Mouse (Mus musculus) kidney, postnatal 0 days (tissue): ENCODE measurements at regions not wholly inside any gene's neighbourhood (a gene's known extent, or its start where the extent isn't known, plus 50 kb on each side); places are given as distances from the start of the nearest gene placed in this dataset.

Source experiments
- ATAC-seq: fragments of 200-750 bp; cut with Nextera tagmentation; replicated peaks from 2 replicates; pipeline ENCODE4 v1.8.0; 2017; ENCODE audit warnings: low read depth, moderate number of reproducible peaks, moderate TSS enrichment, moderate library complexity; ENCODE audit not compliant: low FRiP score
- DNase-seq: peaks from one replicate; pipeline ENCODE4 v3.0.0-alpha.2; 2016; ENCODE audit warnings: low spot score
- H3K27ac ChIP-seq: fragments of 300-500 bp; sonication (generic); 2 replicates; pipeline ENCODE4 v1.5.1; 2014; ENCODE audit warnings: mild to moderate bottlenecking
- H3K27me3 ChIP-seq: fragments of 300-500 bp; sonication (generic); 2 replicates; pipeline ENCODE4 v1.6.1; 2014; ENCODE audit warnings: low read length, mixed read lengths; ENCODE audit not compliant: insufficient read depth
- H3K36me3 ChIP-seq: fragments of 300-500 bp; sonication (generic); 2 replicates; pipeline ENCODE4 v1.6.1; 2014; ENCODE audit warnings: low read length, mixed read lengths; ENCODE audit not compliant: insufficient read depth
- H3K4me1 ChIP-seq: fragments of 300-500 bp; sonication (generic); replicated peaks from 2 replicates; pipeline ENCODE4 v1.6.1; 2014; ENCODE audit warnings: antibody characterized with exemption, low read length, mixed read lengths; ENCODE audit not compliant: insufficient read depth
- H3K4me2 ChIP-seq: fragments of 300-500 bp; sonication (generic); 2 replicates; pipeline ENCODE4 v1.6.1; 2014; ENCODE audit warnings: mild to moderate bottlenecking, low read length, moderate library complexity, mixed read lengths
- H3K4me3 ChIP-seq: fragments of 300-500 bp; sonication (generic); replicated peaks from 2 replicates; pipeline ENCODE4 v1.5.1; 2014; ENCODE audit warnings: low read depth, low read length
- H3K9ac ChIP-seq: fragments of 300-500 bp; sonication (generic); 2 replicates; pipeline ENCODE4 v1.6.1; 2014; ENCODE audit warnings: low read depth, low read length
- H3K9me3 ChIP-seq: fragments of 300-500 bp; sonication (generic); replicated peaks from 2 replicates; pipeline ENCODE4 v1.6.1; 2016; ENCODE audit warnings: low read length, inconsistent platforms, mixed read lengths
- CTCF ChIP-seq: IDR thresholded peaks from 2 replicates; pipeline ENCODE4 v1.5.1; 2016; ENCODE audit warnings: antibody characterized with exemption, low read depth, mild to moderate bottlenecking, moderate library complexity
- WGBS: fragments of 180-500 bp; shearing (Covaris S2); extraction: QIAGEN DNeasy Blood & Tissue Kit; methylation state at CpG from one replicate; pipeline ENCODE4 v1.1.7; 2014; 5-methylcytosine and 5-hydroxymethylcytosine counted together

DNA sequence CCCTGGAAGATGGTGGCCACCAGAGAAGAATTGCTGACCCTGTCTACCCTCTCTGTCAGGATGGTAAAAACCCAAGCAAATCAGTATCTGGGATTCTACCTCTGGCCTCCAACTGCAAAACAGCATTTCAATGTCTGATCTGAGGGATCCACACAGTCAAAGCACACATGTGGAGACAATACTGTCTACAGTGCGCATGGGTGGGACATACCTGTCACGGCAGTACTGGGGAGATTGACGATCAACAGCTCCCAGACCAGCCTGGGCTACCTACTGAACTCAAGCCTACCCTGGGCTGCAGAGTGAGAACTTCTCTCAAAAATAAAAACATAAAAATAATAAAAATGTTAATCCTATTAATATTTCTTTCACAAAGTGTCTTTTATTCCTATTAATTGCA lies 66.7 kb upstream of the Smyd2 start:
- no peak for TF ChIP-seq CTCF
- Histone ChIP-seq H3K4me1 (no peaks in the 10 kb centered on the region; the same call in 1 of the 2 replicates), H3K9ac (no peak overlapping the region), H3K4me3 (no peak overlapping the region), H3K9me3 (no peaks in the 10 kb centered on the region), H3K4me2 (no peak overlapping the region), H3K36me3 (no peaks in the 10 kb centered on the region), H3K27ac (no peak overlapping the region), H3K27me3 (0 out of 2 replicates have a peak, but pooled peaks cover 3% of the 10 kb centered on the region)
- WGBS, result 89% methylated on average over 3 of the region's 3 CpGs
- DNase-seq, result no peak
- ATAC-seq, result no peak

DNA sequence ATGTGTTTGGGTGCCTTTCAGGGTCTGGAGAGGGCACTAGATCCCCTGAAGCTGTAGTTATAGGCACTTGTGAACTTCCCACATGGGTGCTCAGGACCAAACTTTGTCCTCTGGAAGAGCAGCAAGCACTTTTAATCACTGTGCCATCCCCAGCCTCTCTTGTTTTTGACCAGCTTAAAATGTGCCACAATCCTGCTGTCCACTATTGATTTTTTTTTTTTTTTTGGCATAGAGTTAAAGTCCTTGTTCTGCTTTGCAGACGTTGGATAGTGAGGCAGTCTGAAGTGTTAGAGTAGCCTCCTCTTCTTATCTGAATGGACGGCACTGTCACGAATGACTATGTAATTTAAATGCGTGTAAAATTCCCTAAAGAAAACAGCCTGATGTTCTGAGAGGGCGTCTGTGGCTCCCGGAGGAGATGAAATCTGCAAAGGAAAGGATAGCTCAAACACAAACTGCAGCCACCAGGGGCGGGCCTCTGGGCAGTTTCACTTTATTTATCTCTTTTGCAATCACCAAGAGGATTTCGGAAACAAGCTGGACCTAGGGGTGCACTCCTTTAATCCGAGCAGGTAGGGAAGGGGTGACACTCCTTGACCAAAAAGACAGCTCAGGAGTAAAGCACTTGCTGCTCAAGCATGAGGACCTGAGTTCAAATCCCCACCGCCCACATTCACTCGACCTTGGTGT lies 63.5 kb upstream of the Smyd2 start:
- no peaks in the 10 kb centered on the region for H3K36me3 ChIP-seq
- no peaks in the 10 kb centered on the region; the same call in 1 of the 2 replicates for H3K4me1 ChIP-seq
- 59% methylated on average over 11 of the region's 11 CpGs for WGBS
- no peak for ATAC-seq
- TF ChIP-seq CTCF, result no peak
- H3K9ac ChIP-seq, result no peak overlapping the region
- no peak overlapping the region for H3K4me2 ChIP-seq
- H3K9me3 ChIP-seq, result no peaks in the 10 kb centered on the region
- H3K4me3 ChIP-seq, result no peak overlapping the region
- H3K27me3 ChIP-seq, result no peaks in the 10 kb centered on the region
- H3K27ac ChIP-seq, result no peak overlapping the region
- no peak for DNase-seq

DNA sequence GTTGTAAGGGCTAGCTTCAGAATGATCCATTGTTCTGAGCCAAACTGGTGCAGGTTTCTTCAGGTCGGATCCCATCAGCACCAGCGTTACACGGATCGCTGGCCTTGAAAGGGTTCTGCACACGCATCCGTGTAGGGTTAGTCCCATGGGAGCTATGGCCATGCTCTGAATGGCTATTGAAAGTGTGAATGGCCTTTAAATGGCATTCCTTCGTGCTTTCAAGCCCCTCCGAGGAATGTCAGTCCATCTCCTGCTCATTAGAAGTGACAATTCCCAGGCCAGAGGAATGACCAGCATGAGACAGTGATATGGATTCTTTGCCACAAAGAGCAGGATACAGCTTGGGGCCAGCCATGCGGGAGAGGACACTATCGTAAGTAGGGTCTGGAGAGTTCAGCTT lies 56.1 kb upstream of the Smyd2 start:
- Histone ChIP-seq H3K4me2 (no peak overlapping the region), H3K36me3 (no peaks in the 10 kb centered on the region), H3K4me3 (no peak overlapping the region), H3K27ac (no peak overlapping the region), H3K4me1 (no peaks in the 10 kb centered on the region), H3K27me3 (no peaks in the 10 kb centered on the region), H3K9ac (no peak overlapping the region), H3K9me3 (no peaks in the 10 kb centered on the region)
- TF ChIP-seq CTCF, result no peak
- DNase-seq (no peak), ATAC-seq (no peak)
- WGBS, result 50% methylated on average over 10 of the region's 10 CpGs

DNA sequence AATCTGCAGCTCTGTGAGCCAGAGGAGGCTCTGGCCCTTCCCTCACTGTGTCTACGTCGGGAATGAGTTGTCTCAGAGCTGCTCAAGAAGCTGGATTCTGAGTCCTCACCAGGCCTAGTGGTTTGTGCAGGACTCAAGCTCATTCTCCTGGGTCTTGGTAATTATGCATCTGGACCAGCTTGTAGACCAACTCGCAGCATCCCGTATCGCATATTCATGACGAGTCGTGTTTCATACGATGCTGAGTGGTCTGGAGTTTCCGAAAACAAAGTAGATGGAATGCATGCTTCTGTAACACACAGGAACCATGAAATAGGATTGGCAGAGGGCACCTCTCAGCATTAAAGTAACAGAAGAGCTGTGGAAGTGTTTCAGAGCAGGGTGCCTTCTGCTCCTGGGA lies 53.5 kb upstream of the Smyd2 start:
- no peaks in the 10 kb centered on the region for H3K36me3 ChIP-seq
- H3K4me1 ChIP-seq, result no peaks in the 10 kb centered on the region; the same call in 1 of the 2 replicates
- H3K4me3 ChIP-seq, result no peak overlapping the region
- no peak for TF ChIP-seq CTCF
- no peak overlapping the region for H3K27ac ChIP-seq
- DNase-seq (no peak), ATAC-seq (no peak)
- H3K9ac ChIP-seq, result no peak overlapping the region
- H3K4me2 ChIP-seq, result no peak overlapping the region
- H3K9me3 ChIP-seq, result no peaks in the 10 kb centered on the region
- no peaks in the 10 kb centered on the region for H3K27me3 ChIP-seq
- 73% methylated on average over 9 of the region's 9 CpGs for WGBS

DNA sequence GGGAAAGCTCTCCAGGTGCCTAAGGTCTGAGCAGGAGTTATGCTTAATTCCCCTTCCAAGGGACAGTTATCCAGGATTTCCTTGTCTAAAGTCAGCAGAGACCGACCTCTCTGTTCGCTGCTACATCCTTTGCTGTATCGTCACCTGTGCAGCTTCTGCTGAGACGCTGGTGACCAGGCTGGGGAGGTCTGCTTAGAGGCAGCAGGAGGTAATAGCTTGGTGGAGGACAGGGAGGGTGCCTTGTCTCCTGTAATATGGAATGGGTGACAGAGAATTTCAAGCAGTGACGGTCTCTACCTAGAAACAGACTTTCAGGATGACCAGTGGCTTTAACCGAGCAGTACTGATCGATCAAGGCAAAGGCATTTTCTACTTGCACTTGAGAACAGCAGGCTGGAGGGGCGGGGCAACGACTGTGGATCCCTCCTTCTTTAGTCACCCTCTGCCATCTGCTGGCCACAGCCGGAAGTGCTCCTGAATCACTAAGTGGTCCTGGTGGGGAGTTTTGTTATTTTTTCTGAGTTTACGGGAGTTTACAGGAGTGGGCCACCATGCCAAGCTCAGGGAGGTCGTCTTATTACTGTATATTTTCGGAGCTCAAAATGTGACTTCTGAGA lies 50.7 kb upstream of the Smyd2 start:
- Histone ChIP-seq H3K9ac (no peak overlapping the region), H3K4me3 (no peak overlapping the region), H3K9me3 (no peaks in the 10 kb centered on the region), H3K4me2 (peak overlapping the region; percentile 41), H3K27ac (no peak overlapping the region), H3K36me3 (no peaks in the 10 kb centered on the region), H3K4me1 (no peaks in the 10 kb centered on the region; the same call in 1 of the 2 replicates), H3K27me3 (no peaks in the 10 kb centered on the region)
- DNase-seq (peak; percentile 95), ATAC-seq (peak; percentile 63; the same call in 1 of the 2 replicates)
- peak; percentile 96 for TF ChIP-seq CTCF
- 15% methylated on average over 13 of the region's 13 CpGs for WGBS
